Mouse (Mus musculus) heart, adult 2 months (tissue): ENCODE data around the gene Grap2. TPM values are rescaled to one million over a fixed set of nuclear protein-coding genes. Genes with fewer than 3 reads are reported as not detected.
A peak's percentile ranks its signal among the peaks of the same experiment; 100 is the strongest.

ENCODE experiments used
- DNase-seq, 2 experiments: peaks; one replicate each; pipeline ENCODE4 v3.0.0; 2021
- H3K27ac ChIP-seq: fragments of 200-600 bp; 2 replicates; pipeline ENCODE4 v1.8.1; 2022
- H3K27me3 ChIP-seq: fragments of 200-500 bp; 2 replicates; pipeline ENCODE4 v1.6.1; 2012; ENCODE audit warnings: mild to moderate bottlenecking, low read length, inconsistent platforms, mixed read lengths; ENCODE audit not compliant: control insufficient read depth, insufficient read depth
- H3K36me3 ChIP-seq: fragments of 200-500 bp; 2 replicates; pipeline ENCODE4 v1.6.1; 2012; ENCODE audit warnings: low read length, inconsistent platforms; ENCODE audit not compliant: control insufficient read depth, insufficient read depth
- H3K4me1 ChIP-seq: fragments of 200-500 bp; 2 replicates; pipeline ENCODE4 v1.6.1; 2011; ENCODE audit warnings: low read length; ENCODE audit not compliant: control insufficient read depth, insufficient read depth
- H3K4me3 ChIP-seq: fragments of 200-600 bp; 2 replicates; pipeline ENCODE4 v1.8.1; 2022
- H3K79me2 ChIP-seq: fragments of 200-500 bp; replicated peaks from 2 replicates; pipeline ENCODE4 v1.6.1; 2012; ENCODE audit warnings: mild to moderate bottlenecking, inconsistent platforms, low read length, moderate library complexity, mixed read lengths; ENCODE audit not compliant: control insufficient read depth, insufficient read depth
- H3K9ac ChIP-seq: fragments of 200-500 bp; 2 replicates; pipeline ENCODE4 v1.6.1; 2012; ENCODE audit warnings: low read depth, mild to moderate bottlenecking, control low read depth, inconsistent platforms, low read length, mixed read lengths
- CTCF ChIP-seq: fragments of 200-600 bp; IDR thresholded peaks from 2 replicates; pipeline ENCODE4 v1.8.1; 2022; ENCODE audit warnings: antibody characterized with exemption, mild to moderate bottlenecking, moderate library complexity
- EP300 ChIP-seq: fragments of 200-500 bp; IDR thresholded peaks from 2 replicates; pipeline ENCODE4 v1.6.1; 2011; ENCODE audit warnings: low read depth, low read length, control low read depth; ENCODE audit not compliant: insufficient read depth
- POLR2A ChIP-seq: fragments of 200-500 bp; IDR thresholded peaks from 2 replicates; pipeline ENCODE4 v1.6.1; 2011; ENCODE audit warnings: mild to moderate bottlenecking, low read depth, low read length, control low read depth; ENCODE audit not compliant: insufficient read depth
- WGBS: fragments of 180-500 bp; shearing (Covaris S2); methylation state at CpG from one replicate; pipeline ENCODE4 v1.1.7; 2018; 5-methylcytosine and 5-hydroxymethylcytosine counted together
- intact Hi-C: fragments of 180-260 bp; cut with DNase I; formaldehyde crosslinking; loops from one replicate; pipeline ENCODE4 v1.15.1; 2025
- polyA plus RNA-seq: library from polyadenylated mRNA; depleted of rRNA; stranded (reverse); fragments of >200 nt; gene quantifications from 2 replicates; pipeline ENCODE4 v1.2.3, GENCODE M21; 2012
- total RNA-seq, 2 experiments: library from RNA; stranded (reverse); gene quantifications; 2 replicates each; pipeline ENCODE4 v1.2.3; 2021

Grap2 gene
- total and polyA plus RNA-seq, 3 experiments = 0.47 to 1.6 (median 1.3) TPM

DNA sequence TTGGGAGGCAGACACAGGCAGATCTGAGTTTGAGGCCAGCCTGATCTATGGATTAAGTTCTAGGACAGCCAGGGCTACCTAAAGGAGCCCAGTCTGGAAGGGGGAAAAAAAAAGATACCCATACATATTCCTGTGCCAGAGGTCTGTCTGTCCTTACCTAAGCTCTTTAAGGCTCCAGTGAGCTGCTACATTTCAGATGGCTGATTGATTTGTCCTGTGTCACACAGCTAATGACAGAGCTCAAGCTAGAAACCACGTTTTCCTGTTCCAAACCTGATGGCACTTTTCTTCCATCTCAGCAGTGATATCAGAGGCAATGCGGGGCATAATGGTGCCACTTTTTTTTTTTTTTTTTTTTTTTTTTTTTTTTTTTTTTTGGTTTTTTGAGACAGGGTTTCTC lies 58.9 kb downstream of the Grap2 start:
- no peak overlapping the region for H3K9ac ChIP-seq
- TF ChIP-seq CTCF (no peak), POLR2A (no peak), EP300 (no peak)
- no peaks in the 10 kb centered on the region for H3K27me3 ChIP-seq
- no peaks in the 10 kb centered on the region for H3K36me3 ChIP-seq
- intact Hi-C loops = no loop called here
- H3K79me2 ChIP-seq = no peaks in the 10 kb centered on the region
- H3K4me3 ChIP-seq = no peak overlapping the region
- no peaks in the 10 kb centered on the region; the same call in 1 of the 2 replicates for H3K4me1 ChIP-seq
- no peak for DNase-seq
- H3K27ac ChIP-seq = no peak overlapping the region
- 96% methylated on average over 2 of the region's 2 CpGs for WGBS

- Histone ChIP-seq H3K36me3 (no peaks in the 10 kb centered on the region), H3K9ac (no peak overlapping the region), H3K27ac (no peak overlapping the region), H3K27me3 (no peaks in the 10 kb centered on the region), H3K79me2 (no peaks in the 10 kb centered on the region), H3K4me1 (no peaks in the 10 kb centered on the region; the same call in 1 of the 2 replicates), H3K4me3 (no peak overlapping the region)
- intact Hi-C loops = no loop called here
- 92% methylated on average over 13 of the region's 13 CpGs for WGBS
- DNase-seq = no peak
- no peak for TF ChIP-seq EP300
- no peak for TF ChIP-seq CTCF
- TF ChIP-seq POLR2A = no peak
These were observed 60.0 kb downstream of the Grap2 start for GRCm38 (mm10) chr15:80632280-80632893.

- TF ChIP-seq POLR2A = no peak
- TF ChIP-seq CTCF = peak; percentile 65
- Histone ChIP-seq H3K4me1 (peaks cover 2% of the 10 kb centered on the region), H3K9ac (no peak overlapping the region), H3K36me3 (no peaks in the 10 kb centered on the region), H3K4me3 (no peak overlapping the region), H3K79me2 (no peaks in the 10 kb centered on the region), H3K27ac (no peak overlapping the region), H3K27me3 (no peaks in the 10 kb centered on the region)
- WGBS = 34% methylated on average over 11 of the region's 11 CpGs
- peak in 1 of 2 experiments; percentile 15 for DNase-seq
- intact Hi-C loops = loop anchor here (2.0 kb wide), 1 partner anchor 60 kb away; no protein-coding TSS in a partner anchor
These were observed 62.2 kb downstream of the Grap2 start for GRCm38 (mm10) chr15:80634391-80635193.

DNA sequence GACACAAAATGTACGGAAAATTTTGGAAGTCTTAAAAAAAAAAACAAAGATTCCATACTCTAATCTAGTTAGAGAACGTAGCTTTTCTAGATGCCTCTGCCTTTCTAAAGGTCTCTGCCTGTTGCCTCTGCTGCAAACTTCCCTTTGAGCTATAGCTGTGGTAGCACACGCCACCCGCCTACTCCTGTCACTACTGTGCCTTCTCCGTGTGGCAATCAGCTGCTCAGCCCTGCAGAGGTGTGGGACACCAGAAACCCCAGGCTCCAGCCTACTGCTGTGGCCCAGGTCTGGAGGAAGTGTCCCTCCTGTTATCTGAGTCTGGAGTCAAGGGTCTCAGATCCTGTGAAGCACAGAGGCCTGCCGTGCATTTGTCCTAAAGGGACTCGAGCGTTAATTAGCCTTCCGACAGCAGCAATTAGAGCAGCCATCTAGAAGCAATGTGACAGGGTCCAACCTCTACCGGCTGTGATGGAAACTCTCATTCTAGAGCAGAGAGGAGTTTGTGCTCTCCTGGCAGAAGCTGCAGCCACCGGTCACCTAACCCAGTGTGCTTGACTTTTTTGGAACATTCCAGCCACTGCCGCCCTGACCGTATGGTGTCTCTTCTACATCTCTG lies 64.5 kb downstream of the Grap2 start:
- peaks cover 2% of the 10 kb centered on the region; the same call in 1 of the 2 replicates for H3K4me1 ChIP-seq
- H3K27ac ChIP-seq = no peak overlapping the region
- H3K4me3 ChIP-seq = no peak overlapping the region
- no peak overlapping the region for H3K9ac ChIP-seq
- 66% methylated on average over 13 of the region's 13 CpGs for WGBS
- no peaks in the 10 kb centered on the region for H3K36me3 ChIP-seq
- TF ChIP-seq EP300 = no peak
- TF ChIP-seq POLR2A = no peak
- no peak for TF ChIP-seq CTCF
- H3K79me2 ChIP-seq = no peaks in the 10 kb centered on the region
- no peak for DNase-seq
- H3K27me3 ChIP-seq = no peaks in the 10 kb centered on the region
- intact Hi-C loops = no loop called here

GRCm38 (mm10) chr15:80639071-80639702 lies 66.8 kb downstream of the Grap2 start:
- H3K27me3 ChIP-seq = no peaks in the 10 kb centered on the region
- TF ChIP-seq CTCF = no peak
- no peak for TF ChIP-seq EP300
- TF ChIP-seq POLR2A = no peak
- H3K79me2 ChIP-seq = no peaks in the 10 kb centered on the region
- intact Hi-C loops = no loop called here
- H3K9ac ChIP-seq = no peak overlapping the region
- no peak overlapping the region for H3K27ac ChIP-seq
- WGBS = 37% methylated on average over 11 of the region's 11 CpGs
- H3K36me3 ChIP-seq = no peaks in the 10 kb centered on the region
- no peak overlapping the region for H3K4me3 ChIP-seq
- DNase-seq = no peak
- peaks cover 2% of the 10 kb centered on the region; the same call in 1 of the 2 replicates for H3K4me1 ChIP-seq
